Mouse (Mus musculus): ENCODE measurements around the gene Cerkl.

- TF ChIP-seq CTCF (IDR thresholded peaks at IDR 0.05; ENCODE audit: borderline replicate concordance, extremely low read depth, insufficient read depth, insufficient read length) (no peak), POLR2A (IDR thresholded peaks at IDR 0.05; ENCODE audit: borderline replicate concordance, extremely low read depth, insufficient read depth, insufficient read length, poor library complexity, severe bottlenecking) (no peak)
Measured at GRCm38 (mm10) chr2:79429108-79429507, 27.5 kb downstream of the Cerkl start.
